Mouse (Mus musculus): ENCODE results near the gene Ldb2.

- no peak for TF ChIP-seq EP300 (IDR thresholded peaks at IDR 0.05; ENCODE audit: insufficient read depth, low read depth, low read length)
- TF ChIP-seq CTCF (IDR thresholded peaks at IDR 0.05; ENCODE audit: low read depth, low read length): no peak
Observed at GRCm38 (mm10) chr5:44711211-44711610, 88.3 kb downstream of the Ldb2 start.

All from ES-Bruce4 (cell line).